Mouse (Mus musculus) B cell, adult 2 months (primary cell): ENCODE measurements around the gene Pacsin2.

Experiments used
- DNase-seq, 2 experiments: peaks; one replicate each; pipeline ENCODE4 v3.0.0; 2022

Pacsin2 gene

GRCm38 (mm10) chr15:83448646-83449045 is 15.8 kb downstream of the Pacsin2 start:
- no peak for DNase-seq

DNA sequence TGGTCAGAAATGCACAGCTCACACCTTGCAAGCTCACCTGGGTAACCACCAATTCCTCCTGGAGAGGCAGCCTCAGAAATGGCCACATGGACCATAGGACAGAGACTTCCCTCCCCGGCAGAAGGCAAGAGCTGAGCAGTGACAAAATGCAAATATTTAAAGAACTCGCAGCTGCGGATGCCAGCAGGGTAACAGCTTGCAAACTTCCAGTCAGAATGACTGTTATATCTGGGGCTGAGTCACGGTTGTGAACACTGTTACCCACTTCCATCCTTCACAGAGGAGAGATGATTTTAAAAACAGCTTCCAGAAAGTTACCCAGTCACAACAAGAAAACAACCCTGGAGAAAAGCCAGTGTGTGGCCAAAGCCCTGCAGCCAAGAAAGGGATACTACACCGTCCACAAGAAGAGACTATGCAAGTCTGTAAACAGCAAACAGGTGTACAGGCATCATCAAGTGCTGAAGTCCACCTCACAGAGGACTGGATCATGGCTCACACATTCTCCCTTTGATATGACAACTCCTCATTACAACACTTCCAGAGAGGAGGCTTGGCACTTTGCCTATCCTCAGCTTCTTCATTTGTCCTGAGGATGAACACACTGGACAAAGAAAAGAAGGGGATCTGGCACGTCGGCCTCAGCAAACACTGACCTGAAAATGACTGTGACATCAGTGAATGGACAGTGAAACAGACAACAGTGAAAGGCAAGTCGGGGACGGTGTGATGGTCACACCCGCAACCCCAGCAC is 16.4 kb downstream of the Pacsin2 start:
- DNase-seq = peak; percentile 35 to 42

GRCm38 (mm10) chr15:83445908-83446307 is 18.5 kb downstream of the Pacsin2 start:
- no peak for DNase-seq

- DNase-seq = no peak
Measured at GRCm38 (mm10) chr15:83445383-83445782, 19.0 kb downstream of the Pacsin2 start.

GRCm38 (mm10) chr15:83444425-83444824 is 20.0 kb downstream of the Pacsin2 start:
- DNase-seq = no peak

- DNase-seq = no peak
Measured at GRCm38 (mm10) chr15:83442495-83443037, 21.8 kb downstream of the Pacsin2 start.

GRCm38 (mm10) chr15:83440726-83441125 is 23.7 kb downstream of the Pacsin2 start:
- no peak for DNase-seq

GRCm38 (mm10) chr15:83436541-83436940 is 27.9 kb downstream of the Pacsin2 start:
- no peak for DNase-seq

DNA sequence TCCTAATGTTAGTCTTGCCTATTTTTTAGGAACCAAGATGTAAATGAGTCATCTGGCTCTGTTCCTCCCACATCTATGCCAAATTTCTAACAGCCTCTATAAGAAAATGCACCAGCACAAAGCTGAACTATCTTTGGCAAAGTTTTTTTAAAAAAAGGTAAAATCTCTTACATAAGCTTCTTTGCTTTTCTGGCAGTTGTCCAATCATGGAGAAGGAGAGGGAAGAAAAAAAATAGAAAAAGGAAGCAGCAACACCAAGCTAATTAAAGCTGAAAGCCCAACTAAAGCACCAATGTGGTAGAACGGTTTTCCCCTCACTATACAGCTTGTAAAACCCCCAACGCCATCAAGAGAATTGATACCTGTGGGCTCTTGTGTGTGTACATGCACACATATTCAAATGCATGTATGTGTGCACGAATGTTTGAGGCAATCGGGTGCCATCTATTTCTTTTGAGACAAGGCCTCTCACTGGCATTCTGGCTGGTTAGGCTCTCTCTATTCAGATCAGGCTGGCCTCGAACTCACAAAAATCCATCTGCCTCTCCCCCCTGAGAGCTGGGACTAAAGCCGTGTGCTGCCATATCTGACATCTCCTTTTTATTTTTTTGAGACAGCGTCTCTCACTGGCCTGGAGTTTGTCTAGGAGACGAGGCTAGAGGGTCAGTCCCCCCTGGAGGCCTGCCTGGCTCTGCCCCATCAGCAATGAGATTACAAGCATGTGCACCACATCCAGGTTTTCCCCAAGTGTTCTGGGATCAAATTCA is 28.9 kb downstream of the Pacsin2 start:
- DNase-seq = no peak

DNA sequence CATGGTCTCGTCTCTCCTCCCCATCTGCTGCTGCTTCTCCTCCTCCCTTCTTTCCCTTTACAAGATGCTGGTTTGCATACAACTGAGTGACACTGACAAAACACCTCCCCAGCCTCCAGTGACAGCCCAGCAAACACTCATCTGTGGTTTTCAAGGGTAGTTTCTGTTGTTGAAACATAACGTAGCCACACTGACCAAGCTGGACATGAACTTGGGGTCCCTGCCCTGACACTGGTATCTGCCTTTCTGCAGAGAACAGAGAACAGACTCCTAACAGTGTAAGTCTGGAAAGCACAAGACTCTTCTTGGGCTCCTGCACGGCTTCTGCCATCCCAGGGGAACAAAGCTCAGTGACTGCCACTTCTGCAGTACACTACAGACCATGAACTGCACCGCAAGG is 29.7 kb downstream of the Pacsin2 start:
- DNase-seq = no peak

DNA sequence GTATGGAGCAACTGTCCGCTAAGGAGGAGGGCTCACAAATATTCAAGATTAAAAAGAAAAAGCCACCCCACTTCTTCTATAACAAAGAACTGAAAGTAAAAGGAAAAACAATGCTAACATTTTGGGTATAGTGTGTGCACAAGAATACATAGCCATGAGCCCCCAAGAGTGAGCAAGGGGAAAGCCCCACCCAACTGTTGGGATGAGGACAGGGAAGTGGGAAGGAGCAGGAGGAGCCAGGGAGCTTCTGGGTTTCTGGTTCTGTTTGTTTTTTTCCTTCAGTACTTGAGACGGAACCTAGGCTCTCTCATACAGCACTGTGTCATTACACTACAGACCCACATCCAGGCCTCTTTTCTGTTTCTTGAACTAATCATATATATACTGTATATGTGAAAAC is 31.1 kb downstream of the Pacsin2 start:
- DNase-seq = no peak

DNA sequence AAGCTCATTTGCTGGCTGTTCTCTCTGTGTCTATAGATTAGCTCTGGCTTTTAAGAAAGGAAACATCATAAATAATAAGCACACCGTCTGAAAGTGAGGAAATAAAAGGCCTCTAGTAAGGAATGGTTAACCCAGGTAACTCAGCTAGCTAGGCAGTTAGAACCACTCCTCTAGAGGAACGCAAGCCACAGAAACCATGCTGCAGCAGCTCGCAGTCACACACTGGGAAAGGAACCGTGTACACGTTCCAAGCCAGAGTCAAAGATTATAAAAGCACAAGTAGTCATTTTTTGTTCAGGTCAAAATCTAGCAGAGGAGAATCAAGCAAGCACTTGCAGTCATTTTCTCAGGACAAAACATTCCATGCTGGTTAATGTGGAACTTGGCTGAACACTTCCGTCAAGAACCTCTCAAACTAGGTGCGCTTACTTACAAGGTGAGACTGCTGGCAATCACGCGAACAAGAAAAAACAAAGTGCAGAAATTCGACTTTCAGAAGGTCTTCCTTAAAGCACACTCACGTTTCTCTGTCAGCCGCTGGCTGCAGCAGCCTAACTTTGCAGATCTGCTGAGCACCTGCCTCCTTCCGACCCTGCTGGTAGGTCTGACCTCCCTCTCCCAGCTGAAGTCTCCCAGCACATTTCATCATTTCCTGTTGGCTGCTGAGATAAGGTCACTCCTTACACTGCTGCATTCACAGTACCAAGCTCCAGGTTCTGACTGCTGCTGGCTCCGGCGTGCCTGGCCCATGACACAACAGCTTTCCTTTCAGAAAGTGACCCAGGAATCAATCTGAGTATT is 32.0 kb downstream of the Pacsin2 start:
- DNase-seq = no peak

GRCm38 (mm10) chr15:83430986-83431763 is 33.2 kb downstream of the Pacsin2 start:
- peak; percentile 51 to 53 for DNase-seq

DNA sequence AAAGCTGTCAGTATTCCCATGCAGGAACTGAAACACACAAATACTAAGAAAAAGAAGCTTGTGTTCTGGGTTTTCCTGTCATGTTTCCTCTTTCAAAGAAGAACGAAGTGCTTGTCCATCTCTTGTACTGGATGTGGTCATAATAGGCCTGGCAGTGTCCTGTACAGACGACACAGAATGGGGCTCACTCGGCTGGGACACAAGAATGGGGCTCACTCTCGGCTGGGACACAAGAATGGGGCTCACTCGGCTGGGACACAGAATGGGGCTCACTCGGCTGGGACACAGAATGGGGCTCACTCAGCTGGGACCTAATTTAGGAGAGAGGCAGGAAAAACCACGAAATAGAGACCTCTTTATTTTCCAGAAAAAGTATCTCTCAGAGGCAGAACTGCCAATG is 34.0 kb downstream of the Pacsin2 start:
- no peak for DNase-seq

GRCm38 (mm10) chr15:83428586-83428985 is 35.8 kb downstream of the Pacsin2 start:
- DNase-seq = no peak

DNA sequence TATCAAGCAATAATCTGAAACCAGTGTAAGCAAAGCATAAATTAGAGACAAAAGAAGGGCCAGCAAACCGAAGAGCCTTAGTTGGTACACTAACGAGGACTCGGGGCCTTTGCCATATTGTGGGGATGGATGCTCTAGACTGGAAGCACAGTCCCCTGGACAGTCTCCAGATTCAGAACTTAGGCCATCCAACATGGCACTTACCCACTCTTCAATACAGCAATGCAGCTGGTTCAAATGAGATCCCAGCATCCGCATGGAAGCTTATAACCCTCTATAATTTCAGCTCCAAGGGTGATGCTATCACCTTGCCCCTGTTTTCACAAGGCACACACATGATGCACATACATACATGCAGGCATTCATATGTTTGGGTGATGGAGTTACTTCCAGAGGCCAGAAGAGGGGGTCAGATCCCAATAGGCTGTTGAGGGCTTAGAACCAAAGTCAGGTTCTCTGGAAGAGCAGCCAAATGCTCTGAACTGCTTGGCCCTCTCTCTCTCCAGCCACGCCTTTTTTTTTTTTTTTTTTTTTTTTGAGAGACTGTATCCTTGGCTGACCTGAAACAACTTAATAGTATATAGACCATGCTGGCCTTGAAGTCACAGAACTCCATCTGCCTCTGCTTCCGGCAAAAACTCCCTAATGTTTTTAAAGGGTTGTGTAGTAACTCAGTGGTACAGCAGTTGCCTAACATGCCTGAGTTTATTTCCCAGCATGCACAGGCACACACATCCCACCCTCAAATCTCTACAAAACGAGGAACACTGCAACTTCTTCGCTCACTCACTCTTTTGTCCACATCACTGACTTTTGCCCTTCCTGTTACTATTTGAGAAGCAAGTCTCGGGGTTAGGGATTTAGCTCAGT is 36.9 kb downstream of the Pacsin2 start:
- DNase-seq = no peak

GRCm38 (mm10) chr15:83425794-83426193 is 38.6 kb downstream of the Pacsin2 start:
- DNase-seq = no peak

GRCm38 (mm10) chr15:83425277-83425676 is 39.1 kb downstream of the Pacsin2 start:
- DNase-seq = no peak

DNA sequence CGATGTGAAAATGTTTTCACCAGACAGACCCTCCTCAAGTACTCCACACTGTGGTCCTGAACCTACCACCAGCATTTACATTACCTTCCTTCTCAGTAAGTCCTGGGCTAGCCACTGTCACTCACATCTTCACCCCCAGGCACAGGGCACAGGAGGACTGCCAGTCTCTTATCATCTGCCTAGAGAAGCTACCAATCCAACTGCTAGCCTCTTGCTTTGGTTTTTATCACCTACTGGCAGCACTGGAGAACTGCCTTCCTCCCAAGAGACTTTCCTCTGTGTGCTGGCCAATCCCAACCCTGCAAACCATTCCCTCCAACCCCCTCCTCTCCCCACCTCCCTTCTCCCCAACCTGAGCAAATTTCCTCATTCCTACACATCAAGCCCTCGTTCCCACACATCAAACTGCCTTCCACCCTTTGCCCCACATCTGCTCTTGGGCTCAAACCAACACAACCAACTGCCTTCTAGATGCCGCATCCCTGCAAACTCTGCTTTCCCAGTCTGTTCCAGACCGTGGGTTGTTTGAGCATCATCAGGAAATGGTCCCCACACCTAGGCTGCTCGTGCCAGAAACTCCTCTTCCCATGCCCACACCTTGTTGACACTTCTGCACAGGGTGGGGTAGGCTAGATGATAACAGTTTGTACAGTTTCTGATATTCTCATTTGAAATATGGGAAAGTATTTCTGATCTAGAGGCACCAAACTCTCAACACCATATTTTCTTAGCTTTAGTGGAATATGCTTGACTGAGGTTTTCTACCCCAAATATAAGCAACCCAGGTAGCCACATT is 40.6 kb downstream of the Pacsin2 start:
- no peak for DNase-seq

- no peak for DNase-seq
Measured at GRCm38 (mm10) chr15:83422299-83422981, 42.0 kb downstream of the Pacsin2 start.
